Mouse (Mus musculus): Measurements from ENCODE around the gene Psen1. TPM values are rescaled to one million over a fixed set of nuclear protein-coding genes. Genes with fewer than 3 reads are reported as not detected.

Psen1 gene
- total and polyA plus RNA-seq, 2 experiments from 2014 or later, result 51.7 to 58.0 TPM

- Histone ChIP-seq H3K9ac (peak within 1 kb of the TSS; percentile 39), H3K4me3 (ENCODE audit: low read depth, low read length) (peak within 1 kb of the TSS; percentile 34), H3K27ac (ENCODE audit: low read depth, low read length) (no peak within 1 kb of the TSS), H3K36me3 (ENCODE audit: insufficient read depth) (no peaks in the 10 kb centered on the region), H3K9me3 (ENCODE audit: low read length) (no peaks in the 10 kb centered on the region), H3K4me1 (ENCODE audit: insufficient read depth) (peaks cover 7% of the 10 kb centered on the region; the same call in 1 of the 2 replicates), H3K4me2 (ENCODE audit: low read depth) (peak within 1 kb of the TSS; percentile 72), H3K27me3 (ENCODE audit: insufficient read depth, low read length) (no peaks in the 10 kb centered on the region)
- no peak for TF ChIP-seq CTCF (IDR thresholded peaks at IDR 0.05; ENCODE audit: low read depth)
- ATAC-seq (peak; percentile 40), DNase-seq (peak; percentile 19)
- WGBS, result 13% methylated on average over 27 of the region's 31 CpGs
Measured at GRCm38 (mm10) chr12:83763311-83764043, 75.5 kb downstream of the Psen1 start, which contains the start of gene Papln. Papln (plus strand) TSS chr12:83763634.

DNA sequence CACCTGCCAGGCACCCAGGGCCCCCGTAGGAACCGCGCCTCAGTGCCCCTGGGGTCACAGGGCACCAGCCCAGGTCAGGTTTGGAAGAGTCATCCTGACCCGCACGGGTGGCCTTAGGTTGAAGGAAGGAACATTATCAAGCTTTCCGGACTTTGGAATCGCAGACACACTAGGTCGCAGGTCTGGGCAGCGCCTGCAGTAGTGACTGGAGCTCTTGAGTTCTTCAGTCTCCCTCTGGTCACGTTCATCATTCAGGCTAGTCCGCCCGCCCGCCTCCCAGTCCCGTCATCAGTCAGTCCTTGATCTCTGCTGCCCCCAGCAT, 76.1 kb downstream of the Psen1 start:
- Histone ChIP-seq H3K27ac (ENCODE audit: low read depth, low read length) (no peak overlapping the region), H3K4me2 (ENCODE audit: low read depth) (peak overlapping the region; percentile 72), H3K9me3 (ENCODE audit: low read length) (no peaks in the 10 kb centered on the region), H3K4me3 (ENCODE audit: low read depth, low read length) (peak overlapping the region; percentile 34), H3K27me3 (ENCODE audit: insufficient read depth, low read length) (no peaks in the 10 kb centered on the region), H3K9ac (peak overlapping the region; percentile 39), H3K36me3 (ENCODE audit: insufficient read depth) (no peaks in the 10 kb centered on the region), H3K4me1 (ENCODE audit: insufficient read depth) (peaks cover 7% of the 10 kb centered on the region; the same call in 1 of the 2 replicates)
- DNase-seq (peak; percentile 10), ATAC-seq (no peak; the same call in 1 of the 2 replicates)
- WGBS, result 15% methylated on average over 14 of the region's 14 CpGs
- no peak for TF ChIP-seq CTCF (IDR thresholded peaks at IDR 0.05; ENCODE audit: low read depth)

DNA sequence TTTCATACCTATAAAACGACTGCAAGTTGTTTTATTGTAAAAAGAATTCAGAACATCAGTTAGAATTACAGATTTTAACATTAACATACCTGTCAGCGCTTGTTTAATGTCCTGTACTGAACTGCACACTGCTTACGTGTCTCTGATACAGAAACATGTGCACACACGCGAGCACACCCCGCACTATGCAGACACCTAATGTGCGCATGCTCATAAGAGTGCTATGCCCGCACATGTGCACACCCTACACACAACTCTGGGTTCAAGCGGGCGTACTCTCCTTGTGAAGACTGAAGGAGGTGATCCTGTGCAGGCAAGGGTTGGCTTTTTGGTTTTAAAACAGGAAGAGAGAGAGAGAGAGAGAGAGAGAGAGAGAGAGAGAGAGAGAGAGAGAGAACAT, 76.6 kb downstream of the Psen1 start:
- Histone ChIP-seq H3K36me3 (ENCODE audit: insufficient read depth) (no peaks in the 10 kb centered on the region), H3K4me2 (ENCODE audit: low read depth) (peak overlapping the region; percentile 72; the same call in 1 of the 2 replicates), H3K9me3 (ENCODE audit: low read length) (no peaks in the 10 kb centered on the region), H3K4me1 (ENCODE audit: insufficient read depth) (peaks cover 7% of the 10 kb centered on the region; the same call in 1 of the 2 replicates), H3K27me3 (ENCODE audit: insufficient read depth, low read length) (no peaks in the 10 kb centered on the region), H3K27ac (ENCODE audit: low read depth, low read length) (no peak overlapping the region), H3K9ac (no peak overlapping the region), H3K4me3 (ENCODE audit: low read depth, low read length) (no peak overlapping the region)
- TF ChIP-seq CTCF (IDR thresholded peaks at IDR 0.05; ENCODE audit: low read depth), result no peak
- 78% methylated on average over 10 of the region's 10 CpGs for WGBS
- DNase-seq (no peak), ATAC-seq (no peak)

GRCm38 (mm10) chr12:83765965-83766603, 78.1 kb downstream of the Psen1 start:
- DNase-seq (no peak), ATAC-seq (no peak)
- Histone ChIP-seq H3K9me3 (ENCODE audit: low read length) (no peaks in the 10 kb centered on the region), H3K4me2 (ENCODE audit: low read depth) (no peak overlapping the region), H3K4me3 (ENCODE audit: low read depth, low read length) (no peak overlapping the region), H3K27me3 (ENCODE audit: insufficient read depth, low read length) (no peaks in the 10 kb centered on the region), H3K27ac (ENCODE audit: low read depth, low read length) (no peak overlapping the region), H3K4me1 (ENCODE audit: insufficient read depth) (peaks cover 7% of the 10 kb centered on the region; the same call in 1 of the 2 replicates), H3K36me3 (ENCODE audit: insufficient read depth) (no peaks in the 10 kb centered on the region), H3K9ac (no peak overlapping the region)
- TF ChIP-seq CTCF (IDR thresholded peaks at IDR 0.05; ENCODE audit: low read depth), result no peak
- 84% methylated on average over 13 of the region's 13 CpGs for WGBS

DNA sequence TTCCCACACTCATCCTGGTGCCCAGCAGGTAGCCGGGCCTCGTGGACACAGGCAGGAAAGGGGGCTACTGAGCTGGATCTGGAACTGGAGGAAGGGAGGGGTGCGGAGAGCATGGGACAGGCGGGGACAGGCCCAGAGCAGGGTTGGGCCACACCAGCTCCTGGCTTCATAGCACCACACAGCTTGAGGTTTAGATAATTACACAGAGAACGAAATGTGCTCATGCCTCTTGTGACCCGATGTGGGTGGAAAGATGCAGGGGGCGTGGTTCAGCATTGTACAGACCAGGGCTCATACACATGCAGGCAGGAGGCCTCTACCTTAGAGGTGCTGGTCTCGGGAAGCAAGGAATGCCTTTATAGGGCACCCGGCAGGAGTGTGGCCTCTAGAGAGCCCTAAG, 79.9 kb downstream of the Psen1 start:
- DNase-seq (no peak), ATAC-seq (no peak)
- peaks cover 7% of the 10 kb centered on the region; the same call in 1 of the 2 replicates for H3K4me1 ChIP-seq (ENCODE audit: insufficient read depth)
- whole genome bisulfite sequencing, result 68% methylated on average over 9 of the region's 9 CpGs
- no peak for TF ChIP-seq CTCF (IDR thresholded peaks at IDR 0.05; ENCODE audit: low read depth)
- H3K27ac ChIP-seq (ENCODE audit: low read depth, low read length), result no peak overlapping the region
- no peak overlapping the region for H3K4me3 ChIP-seq (ENCODE audit: low read depth, low read length)
- H3K9me3 ChIP-seq (ENCODE audit: low read length), result no peaks in the 10 kb centered on the region
- no peak overlapping the region for H3K4me2 ChIP-seq (ENCODE audit: low read depth)
- H3K9ac ChIP-seq, result no peak overlapping the region
- H3K36me3 ChIP-seq (ENCODE audit: insufficient read depth), result no peaks in the 10 kb centered on the region
- H3K27me3 ChIP-seq (ENCODE audit: insufficient read depth, low read length), result no peaks in the 10 kb centered on the region

DNA sequence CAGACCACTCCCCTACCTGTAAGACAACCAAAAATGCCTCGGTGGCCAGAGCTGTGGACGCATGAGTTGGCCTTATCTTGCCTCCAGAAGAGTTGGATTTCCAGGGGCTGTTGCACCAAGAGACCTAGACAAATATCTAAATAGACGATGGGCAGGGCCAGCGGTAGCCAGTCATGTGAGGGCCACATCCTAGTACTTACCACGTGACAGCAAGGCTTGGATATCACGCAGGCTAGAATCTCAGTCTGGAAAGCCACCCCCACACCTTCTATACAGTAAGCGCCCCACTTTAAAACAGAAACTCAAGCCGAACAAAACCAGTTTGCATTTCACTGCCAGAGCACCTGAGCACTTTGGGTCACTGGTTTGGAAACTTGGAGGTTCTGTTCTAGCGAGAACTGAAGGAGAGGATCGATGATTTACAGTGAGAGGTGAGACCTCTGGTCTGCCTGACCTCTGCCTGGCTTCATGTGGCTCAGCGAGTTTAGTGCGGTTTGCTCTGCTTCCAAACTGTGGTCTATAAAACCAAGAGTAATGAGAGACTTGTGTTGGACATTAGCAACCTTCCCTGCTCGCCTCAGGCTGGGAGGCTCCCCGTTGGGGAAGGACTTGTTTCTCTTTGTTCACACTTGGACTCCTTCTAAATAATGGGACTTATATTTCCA, 80.4 kb downstream of the Psen1 start:
- Histone ChIP-seq H3K9me3 (ENCODE audit: low read length) (no peaks in the 10 kb centered on the region), H3K4me1 (ENCODE audit: insufficient read depth) (peaks cover 4% of the 10 kb centered on the region; the same call in 1 of the 2 replicates), H3K27ac (ENCODE audit: low read depth, low read length) (no peak overlapping the region), H3K27me3 (ENCODE audit: insufficient read depth, low read length) (no peaks in the 10 kb centered on the region), H3K9ac (no peak overlapping the region), H3K36me3 (ENCODE audit: insufficient read depth) (no peaks in the 10 kb centered on the region), H3K4me3 (ENCODE audit: low read depth, low read length) (no peak overlapping the region), H3K4me2 (ENCODE audit: low read depth) (no peak overlapping the region)
- 86% methylated on average over 14 of the region's 14 CpGs for whole genome bisulfite sequencing
- DNase-seq (no peak), ATAC-seq (no peak)
- TF ChIP-seq CTCF (IDR thresholded peaks at IDR 0.05; ENCODE audit: low read depth), result no peak

All from forebrain, postnatal 0 days (tissue).